Mouse (Mus musculus): ENCODE measurements at regions not wholly inside any gene's neighbourhood (a gene's known extent, or its start where the extent isn't known, plus 50 kb on each side); places are given as distances from the start of the nearest gene placed in this dataset.
A peak's percentile ranks its signal among the peaks of the same experiment; 100 is the strongest.

- DNase-seq (ENCODE audit: low read depth), result peak; percentile 53
- no peak for TF ChIP-seq POLR2A (IDR thresholded peaks at IDR 0.05; ENCODE audit: borderline replicate concordance, extremely low read depth, insufficient read depth, insufficient read length, poor library complexity, severe bottlenecking)
- TF ChIP-seq CTCF (IDR thresholded peaks at IDR 0.05; ENCODE audit: borderline replicate concordance, extremely low read depth, insufficient read depth, insufficient read length), result no peak
These were observed 420.6 kb upstream of the Trpc7 start for GRCm38 (mm10) chr13:57316211-57317005.

- no peak for DNase-seq (ENCODE audit: low read depth)
- TF ChIP-seq POLR2A (IDR thresholded peaks at IDR 0.05; ENCODE audit: borderline replicate concordance, extremely low read depth, insufficient read depth, insufficient read length, poor library complexity, severe bottlenecking) (no peak), CTCF (IDR thresholded peaks at IDR 0.05; ENCODE audit: borderline replicate concordance, extremely low read depth, insufficient read depth, insufficient read length) (no peak)
These were observed 418.7 kb upstream of the Trpc7 start for GRCm38 (mm10) chr13:57314512-57314911.

GRCm38 (mm10) chr13:57313731-57314130 is 417.9 kb upstream of the Trpc7 start:
- TF ChIP-seq POLR2A (IDR thresholded peaks at IDR 0.05; ENCODE audit: borderline replicate concordance, extremely low read depth, insufficient read depth, insufficient read length, poor library complexity, severe bottlenecking) (no peak), CTCF (IDR thresholded peaks at IDR 0.05; ENCODE audit: borderline replicate concordance, extremely low read depth, insufficient read depth, insufficient read length) (no peak)
- no peak for DNase-seq (ENCODE audit: low read depth)

GRCm38 (mm10) chr13:57311235-57311634 is 415.4 kb upstream of the Trpc7 start:
- DNase-seq (ENCODE audit: low read depth), result no peak
- TF ChIP-seq CTCF (IDR thresholded peaks at IDR 0.05; ENCODE audit: borderline replicate concordance, extremely low read depth, insufficient read depth, insufficient read length) (no peak), POLR2A (IDR thresholded peaks at IDR 0.05; ENCODE audit: borderline replicate concordance, extremely low read depth, insufficient read depth, insufficient read length, poor library complexity, severe bottlenecking) (no peak)

DNA sequence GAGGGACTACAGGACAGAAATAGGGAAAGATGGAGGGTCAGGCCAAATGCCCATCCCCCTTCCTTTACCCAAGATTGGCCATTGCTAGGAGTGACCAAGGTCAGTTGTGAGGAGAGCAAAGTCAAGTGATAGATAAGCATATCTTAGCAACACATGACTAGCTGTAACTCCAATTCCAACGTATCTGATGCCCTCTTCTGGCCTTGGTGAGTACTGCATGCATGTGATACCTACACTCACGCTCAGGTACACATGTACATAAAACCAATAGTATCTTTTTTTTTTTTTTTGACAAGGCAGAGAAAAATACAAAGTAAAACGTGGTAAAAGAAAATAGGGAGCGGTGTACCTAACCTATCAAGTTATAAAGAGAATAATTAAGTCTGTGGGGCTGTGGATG is 413.8 kb upstream of the Trpc7 start:
- no peak for DNase-seq (ENCODE audit: low read depth)
- TF ChIP-seq CTCF (IDR thresholded peaks at IDR 0.05; ENCODE audit: borderline replicate concordance, extremely low read depth, insufficient read depth, insufficient read length) (peak; percentile 10; the same call in 1 of the 2 replicates), POLR2A (IDR thresholded peaks at IDR 0.05; ENCODE audit: borderline replicate concordance, extremely low read depth, insufficient read depth, insufficient read length, poor library complexity, severe bottlenecking) (no peak)

- peak; percentile 41 for DNase-seq (ENCODE audit: low read depth)
- TF ChIP-seq POLR2A (IDR thresholded peaks at IDR 0.05; ENCODE audit: borderline replicate concordance, extremely low read depth, insufficient read depth, insufficient read length, poor library complexity, severe bottlenecking) (no peak), CTCF (IDR thresholded peaks at IDR 0.05; ENCODE audit: borderline replicate concordance, extremely low read depth, insufficient read depth, insufficient read length) (no peak)
These were observed 412.4 kb upstream of the Trpc7 start for GRCm38 (mm10) chr13:57307971-57308903.

GRCm38 (mm10) chr13:57305586-57305985 is 409.8 kb upstream of the Trpc7 start:
- TF ChIP-seq CTCF (IDR thresholded peaks at IDR 0.05; ENCODE audit: borderline replicate concordance, extremely low read depth, insufficient read depth, insufficient read length) (no peak), POLR2A (IDR thresholded peaks at IDR 0.05; ENCODE audit: borderline replicate concordance, extremely low read depth, insufficient read depth, insufficient read length, poor library complexity, severe bottlenecking) (no peak)
- DNase-seq (ENCODE audit: low read depth), result no peak

GRCm38 (mm10) chr13:57303805-57304204 is 408.0 kb upstream of the Trpc7 start:
- no peak for DNase-seq (ENCODE audit: low read depth)
- TF ChIP-seq POLR2A (IDR thresholded peaks at IDR 0.05; ENCODE audit: borderline replicate concordance, extremely low read depth, insufficient read depth, insufficient read length, poor library complexity, severe bottlenecking) (no peak), CTCF (IDR thresholded peaks at IDR 0.05; ENCODE audit: borderline replicate concordance, extremely low read depth, insufficient read depth, insufficient read length) (no peak)

GRCm38 (mm10) chr13:57291737-57292490 is 396.1 kb upstream of the Trpc7 start:
- DNase-seq (ENCODE audit: low read depth), result peak; percentile 60
- no peak for TF ChIP-seq POLR2A (IDR thresholded peaks at IDR 0.05; ENCODE audit: borderline replicate concordance, extremely low read depth, insufficient read depth, insufficient read length, poor library complexity, severe bottlenecking)
- no peak for TF ChIP-seq CTCF (IDR thresholded peaks at IDR 0.05; ENCODE audit: borderline replicate concordance, extremely low read depth, insufficient read depth, insufficient read length)

DNA sequence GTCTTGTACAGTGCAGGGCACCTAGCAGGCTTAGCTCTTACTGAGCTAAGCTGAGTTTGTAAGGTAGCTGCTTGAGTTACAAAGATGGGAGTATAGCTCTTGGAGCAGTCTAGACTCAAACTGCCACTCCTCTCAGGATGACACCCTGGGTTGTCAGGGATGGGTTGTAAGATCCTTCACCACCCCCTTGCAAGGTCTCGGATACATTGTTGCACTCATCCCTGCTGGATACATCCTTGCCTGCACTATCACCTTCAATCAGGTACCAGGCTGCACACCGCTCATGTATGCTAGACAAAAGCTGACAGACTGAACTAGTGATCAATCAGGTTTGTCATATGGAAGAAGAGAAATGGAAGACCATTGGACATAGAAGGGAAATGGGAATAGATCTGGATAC is 390.4 kb upstream of the Trpc7 start:
- no peak for DNase-seq (ENCODE audit: low read depth)
- TF ChIP-seq POLR2A (IDR thresholded peaks at IDR 0.05; ENCODE audit: borderline replicate concordance, extremely low read depth, insufficient read depth, insufficient read length, poor library complexity, severe bottlenecking), result no peak
- TF ChIP-seq CTCF (IDR thresholded peaks at IDR 0.05; ENCODE audit: borderline replicate concordance, extremely low read depth, insufficient read depth, insufficient read length), result no peak

DNA sequence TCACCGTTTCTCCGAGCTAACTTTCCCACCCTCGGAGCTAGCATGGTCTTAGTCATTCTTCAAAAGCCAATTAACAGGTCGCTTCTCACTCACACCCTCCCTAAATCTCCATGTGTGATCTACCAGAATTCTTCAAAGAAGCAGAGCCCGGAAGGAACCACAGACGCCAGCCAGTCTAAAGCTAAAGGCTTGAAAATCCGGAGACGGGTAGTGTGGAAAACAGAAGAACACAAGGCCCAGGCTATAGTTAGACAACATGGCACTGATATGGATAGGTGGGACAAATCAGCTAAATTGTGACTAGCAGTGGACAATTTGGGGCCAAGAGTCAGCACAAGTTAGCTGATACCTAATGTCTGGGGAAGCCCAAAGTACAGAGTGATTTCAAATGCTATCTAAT is 387.0 kb upstream of the Trpc7 start:
- no peak for DNase-seq (ENCODE audit: low read depth)
- no peak for TF ChIP-seq POLR2A (IDR thresholded peaks at IDR 0.05; ENCODE audit: borderline replicate concordance, extremely low read depth, insufficient read depth, insufficient read length, poor library complexity, severe bottlenecking)
- no peak for TF ChIP-seq CTCF (IDR thresholded peaks at IDR 0.05; ENCODE audit: borderline replicate concordance, extremely low read depth, insufficient read depth, insufficient read length)
